Mouse (Mus musculus) forebrain, embryonic 11.5 days (tissue): ENCODE measurements around the gene Bach1. TPM values are rescaled to one million over a fixed set of nuclear protein-coding genes. Genes with fewer than 3 reads are reported as not detected.

Experiments
- ATAC-seq: fragments of 200-750 bp; cut with Nextera tagmentation; replicated peaks from 2 replicates; pipeline ENCODE4 v1.8.0; 2017; ENCODE audit warnings: moderate TSS enrichment; ENCODE audit not compliant: low FRiP score
- DNase-seq: peaks from one replicate; pipeline ENCODE4 v3.0.0-alpha.2; 2017; ENCODE audit warnings: low spot score
- H3K27ac ChIP-seq: fragments of 300-500 bp; sonication (generic); 2 replicates; pipeline ENCODE4 v1.5.1; 2014; ENCODE audit warnings: low read depth, low read length
- H3K27me3 ChIP-seq: fragments of 300-500 bp; sonication (generic); 2 replicates; pipeline ENCODE4 v1.6.1; 2014; ENCODE audit warnings: mild to moderate bottlenecking, low read length, mixed read lengths; ENCODE audit not compliant: control insufficient read depth, insufficient read depth
- H3K36me3 ChIP-seq: fragments of 300-500 bp; sonication (generic); 2 replicates; pipeline ENCODE4 v1.6.1; 2014; ENCODE audit warnings: mild to moderate bottlenecking, low read length, moderate library complexity, mixed read lengths; ENCODE audit not compliant: control insufficient read depth, insufficient read depth
- H3K4me1 ChIP-seq: fragments of 300-500 bp; sonication (generic); replicated peaks from 2 replicates; pipeline ENCODE4 v1.6.1; 2014; ENCODE audit warnings: low read length, mixed read lengths; ENCODE audit not compliant: control insufficient read depth, insufficient read depth
- H3K4me2 ChIP-seq: fragments of 300-500 bp; sonication (generic); 2 replicates; pipeline ENCODE4 v1.6.1; 2014; ENCODE audit warnings: low read depth, mild to moderate bottlenecking, low read length, moderate library complexity, mixed read lengths; ENCODE audit not compliant: severe bottlenecking
- H3K4me3 ChIP-seq: fragments of 300-500 bp; sonication (generic); 2 replicates; pipeline ENCODE4 v1.5.1; 2014; ENCODE audit warnings: low read depth, low read length
- H3K9ac ChIP-seq: fragments of 300-500 bp; sonication (generic); 2 replicates; pipeline ENCODE4 v1.6.1; 2014; ENCODE audit warnings: low read length
- H3K9me3 ChIP-seq: fragments of 300-500 bp; sonication (generic); 2 replicates; pipeline ENCODE4 v1.6.1; 2016; ENCODE audit warnings: low read length, mixed read lengths; ENCODE audit not compliant: control insufficient read depth
- WGBS: fragments of 180-500 bp; shearing (Covaris S2); extraction: QIAGEN DNeasy Blood & Tissue Kit; methylation state at CpG from one replicate; pipeline ENCODE4 v1.1.7; 2014; 5-methylcytosine and 5-hydroxymethylcytosine counted together
- polyA plus RNA-seq: library from polyadenylated mRNA; unstranded; fragments of >200 nt; fragmentation: Nextera tagmentation; extraction: Ambion mirVana; gene quantifications from 2 replicates; pipeline ENCODE4 v1.2.1, GENCODE M21; 2014

Gene Bach1
- polyA plus RNA-seq, 1 experiment from 2014 or later = 18.9 TPM

DNA sequence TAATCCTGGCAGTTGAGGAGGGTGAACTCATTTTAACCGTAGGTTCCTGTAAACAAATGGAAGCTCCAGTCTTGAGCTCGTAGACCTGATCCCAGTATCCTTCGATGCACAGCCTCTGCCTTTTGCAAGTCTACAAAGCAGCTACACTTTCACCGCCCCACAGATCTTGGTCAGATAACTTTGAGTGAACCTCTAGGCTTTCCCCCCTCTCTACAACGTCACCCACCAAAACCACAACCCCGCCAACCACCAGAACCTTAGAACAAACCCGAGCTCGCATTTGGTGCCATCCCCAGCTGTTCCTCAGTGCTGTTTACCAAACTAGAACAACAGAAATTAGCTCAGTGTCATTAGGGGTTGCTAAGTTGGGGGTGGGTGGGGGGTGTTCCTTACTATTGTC, 37.1 kb upstream of the Bach1 start:
- 91% methylated on average over 8 of the region's 8 CpGs for WGBS
- H3K4me3 ChIP-seq = no peak overlapping the region
- DNase-seq (no peak), ATAC-seq (no peak)
- no peaks in the 10 kb centered on the region for H3K36me3 ChIP-seq
- H3K27ac ChIP-seq = no peak overlapping the region
- H3K9me3 ChIP-seq = no peaks in the 10 kb centered on the region
- no peaks in the 10 kb centered on the region for H3K27me3 ChIP-seq
- H3K4me1 ChIP-seq = no peaks in the 10 kb centered on the region
- H3K4me2 ChIP-seq = no peak overlapping the region
- no peak overlapping the region for H3K9ac ChIP-seq

DNA sequence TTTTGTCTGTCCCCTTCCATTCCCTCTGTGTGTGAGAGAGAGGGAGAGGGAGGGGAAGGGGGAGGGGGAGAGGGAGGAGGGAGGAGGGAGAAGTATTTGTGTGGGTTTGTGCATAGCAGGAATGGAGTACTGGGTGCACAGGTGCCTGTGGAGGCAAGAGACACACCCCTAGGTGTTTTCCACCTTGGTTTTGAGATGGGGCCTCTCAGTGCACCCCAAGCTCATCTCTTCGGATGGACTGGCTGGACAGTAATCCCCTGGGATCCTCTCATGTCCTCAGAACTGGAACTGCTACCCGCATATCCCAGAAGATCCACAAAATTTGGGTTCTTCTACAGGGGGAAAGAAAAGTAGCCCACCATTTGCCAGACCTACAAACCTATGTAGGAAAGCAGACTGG, 36.2 kb upstream of the Bach1 start:
- DNase-seq = no peak
- no peak overlapping the region for H3K4me3 ChIP-seq
- H3K27ac ChIP-seq = no peak overlapping the region
- WGBS = 87% methylated on average over 2 of the region's 2 CpGs
- H3K4me1 ChIP-seq = no peaks in the 10 kb centered on the region
- no peaks in the 10 kb centered on the region for H3K36me3 ChIP-seq
- no peaks in the 10 kb centered on the region for H3K27me3 ChIP-seq
- H3K9me3 ChIP-seq = no peaks in the 10 kb centered on the region
- ATAC-seq = no peak
- no peak overlapping the region for H3K4me2 ChIP-seq
- no peak overlapping the region for H3K9ac ChIP-seq

DNA sequence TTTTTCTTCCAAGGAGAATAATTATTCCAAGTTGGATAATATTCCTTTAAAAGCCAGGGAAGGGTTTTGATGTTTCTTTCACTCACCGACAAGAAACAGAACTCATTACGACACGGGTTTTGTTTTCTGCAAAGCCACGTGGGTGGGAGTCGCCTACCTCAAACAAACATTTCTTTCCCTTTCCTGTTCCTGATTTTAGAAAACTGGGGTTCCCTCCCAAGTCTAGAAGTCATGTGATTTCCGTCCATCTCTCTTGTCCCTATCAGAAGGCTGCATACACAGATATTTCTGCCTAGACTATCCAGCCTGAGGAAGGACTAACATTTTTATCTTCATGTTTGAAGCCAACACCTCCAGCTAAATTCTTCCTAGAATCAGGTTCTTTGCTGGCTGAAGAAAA, 34.9 kb upstream of the Bach1 start:
- Histone ChIP-seq H3K9me3 (no peaks in the 10 kb centered on the region), H3K4me3 (no peak overlapping the region), H3K9ac (no peak overlapping the region), H3K4me2 (no peak overlapping the region), H3K27ac (no peak overlapping the region), H3K36me3 (no peaks in the 10 kb centered on the region), H3K27me3 (no peaks in the 10 kb centered on the region), H3K4me1 (no peaks in the 10 kb centered on the region)
- DNase-seq (no peak), ATAC-seq (no peak)
- 80% methylated on average over 6 of the region's 6 CpGs for WGBS

DNA sequence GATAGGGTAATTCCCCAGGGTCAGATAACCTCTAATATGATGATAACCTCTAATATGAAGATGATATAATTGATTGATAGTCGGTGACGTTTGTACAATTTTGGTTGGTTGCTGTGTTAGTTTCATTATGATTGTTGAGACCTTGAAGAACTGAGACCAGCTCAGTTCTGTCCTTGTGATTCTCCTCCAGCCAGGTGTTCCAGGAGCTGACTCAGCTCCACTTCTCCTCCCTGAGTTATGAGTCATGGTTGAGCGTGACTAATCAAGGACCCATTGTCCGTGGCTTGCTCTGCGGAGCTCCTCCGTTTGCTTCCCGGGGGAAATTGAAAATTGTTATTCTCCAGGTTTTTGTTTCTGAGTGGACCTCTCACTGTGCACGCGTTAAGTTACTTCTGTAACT, 33.5 kb upstream of the Bach1 start:
- Histone ChIP-seq H3K4me3 (no peak overlapping the region), H3K4me2 (no peak overlapping the region), H3K27me3 (no peaks in the 10 kb centered on the region), H3K36me3 (no peaks in the 10 kb centered on the region), H3K27ac (no peak overlapping the region), H3K4me1 (no peaks in the 10 kb centered on the region), H3K9me3 (no peaks in the 10 kb centered on the region), H3K9ac (no peak overlapping the region)
- no peak for ATAC-seq
- WGBS = 85% methylated on average over 9 of the region's 9 CpGs
- no peak for DNase-seq

DNA sequence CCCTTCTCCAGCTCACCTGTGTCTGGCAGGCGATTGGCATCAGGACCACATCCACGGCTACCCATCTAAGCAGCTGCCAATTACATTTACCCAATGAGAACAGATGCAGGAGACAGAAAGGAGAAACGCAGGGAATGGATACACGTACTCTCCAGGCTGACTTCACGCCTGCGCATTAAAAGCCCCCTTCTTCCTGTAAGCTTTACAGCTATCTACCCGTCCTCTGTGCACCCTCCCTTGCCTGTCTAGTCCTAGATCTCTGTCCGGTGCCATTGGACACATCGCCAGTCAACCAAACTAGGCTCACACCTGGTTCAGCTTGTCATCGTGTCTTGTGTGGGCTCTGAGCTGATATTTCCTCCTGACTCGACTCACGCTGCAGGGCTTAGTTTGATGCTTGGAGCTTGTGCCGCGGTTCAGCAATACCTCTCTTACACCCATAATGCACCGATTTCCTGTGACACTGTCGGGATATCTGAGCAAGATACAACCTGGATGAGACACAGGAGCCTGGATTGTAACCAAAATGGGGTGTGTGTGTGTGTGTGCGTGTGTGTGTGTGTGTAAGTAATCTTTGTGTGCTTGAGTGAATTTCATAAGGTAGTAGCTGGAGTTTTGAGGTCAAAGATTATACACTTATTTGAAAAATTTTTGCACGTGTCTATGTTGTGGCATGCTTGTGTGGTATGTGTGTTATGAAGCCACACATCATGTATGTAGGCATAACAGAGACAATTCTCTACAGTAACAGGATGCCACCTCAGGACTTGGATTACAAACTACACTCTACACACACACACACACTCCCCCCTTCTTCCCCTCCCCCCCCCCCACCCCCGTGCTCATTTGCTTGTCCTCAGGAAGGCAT, 32.8 kb upstream of the Bach1 start:
- WGBS = 88% methylated on average over 19 of the region's 19 CpGs

DNA sequence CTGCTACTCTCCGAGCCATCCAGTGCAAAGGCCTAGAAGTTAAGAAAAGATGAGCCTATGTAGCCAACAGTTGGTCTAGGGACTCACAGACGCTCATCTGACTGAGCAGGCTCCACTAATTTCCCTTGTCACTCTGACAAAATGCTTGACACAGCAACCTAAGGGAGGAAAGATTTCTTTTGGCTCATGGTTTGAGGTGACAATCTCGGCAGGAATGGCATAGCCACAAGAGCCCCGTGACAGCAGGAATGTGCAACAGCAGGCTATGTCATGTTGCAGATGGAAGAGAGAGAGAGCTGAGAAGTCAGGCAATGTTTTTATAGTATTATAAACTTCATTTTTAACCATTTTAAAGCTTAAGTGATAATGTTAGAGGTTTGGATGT, 32.1 kb upstream of the Bach1 start:
- no peak for DNase-seq
- H3K9ac ChIP-seq = no peak overlapping the region
- H3K9me3 ChIP-seq = no peaks in the 10 kb centered on the region
- 89% methylated on average over 4 of the region's 4 CpGs for WGBS
- no peaks in the 10 kb centered on the region for H3K27me3 ChIP-seq
- H3K27ac ChIP-seq = no peak overlapping the region
- H3K4me2 ChIP-seq = no peak overlapping the region
- H3K36me3 ChIP-seq = no peaks in the 10 kb centered on the region
- H3K4me3 ChIP-seq = no peak overlapping the region
- no peak for ATAC-seq
- H3K4me1 ChIP-seq = no peaks in the 10 kb centered on the region

More for the DNA sequence above, 32.8 kb upstream of the Bach1 start:
- no peak overlapping the region for H3K4me3 ChIP-seq
- DNase-seq = no peak
- no peak overlapping the region for H3K9ac ChIP-seq
- H3K27me3 ChIP-seq = no peaks in the 10 kb centered on the region
- no peak overlapping the region for H3K27ac ChIP-seq
- no peaks in the 10 kb centered on the region for H3K9me3 ChIP-seq
- no peaks in the 10 kb centered on the region for H3K36me3 ChIP-seq
- H3K4me1 ChIP-seq = no peaks in the 10 kb centered on the region
- ATAC-seq = no peak
- H3K4me2 ChIP-seq = no peak overlapping the region

DNA sequence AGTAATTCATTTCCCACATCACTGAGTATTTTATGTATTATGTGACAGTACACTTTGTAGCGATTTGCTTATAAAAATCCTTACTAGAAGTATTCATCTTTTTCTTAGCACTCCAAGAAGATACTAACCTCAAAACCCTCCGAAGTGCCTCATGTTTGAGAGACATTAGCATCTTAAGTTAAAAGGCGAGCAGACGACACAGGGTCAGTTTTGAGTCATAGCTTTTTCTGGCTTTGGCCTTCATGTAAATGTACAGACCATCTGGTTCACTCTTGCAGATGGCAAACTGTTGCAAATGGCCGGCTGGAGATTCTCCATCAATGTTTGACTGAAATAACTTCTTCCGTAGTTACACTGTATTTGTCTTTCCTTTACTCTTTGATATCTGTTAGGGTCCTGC, 30.7 kb upstream of the Bach1 start:
- no peak overlapping the region for H3K4me3 ChIP-seq
- no peaks in the 10 kb centered on the region for H3K9me3 ChIP-seq
- no peak overlapping the region for H3K4me2 ChIP-seq
- H3K4me1 ChIP-seq = no peaks in the 10 kb centered on the region
- no peaks in the 10 kb centered on the region for H3K36me3 ChIP-seq
- 91% methylated on average over 6 of the region's 6 CpGs for WGBS
- no peak overlapping the region for H3K9ac ChIP-seq
- no peak for ATAC-seq
- no peak overlapping the region for H3K27ac ChIP-seq
- DNase-seq = no peak
- no peaks in the 10 kb centered on the region for H3K27me3 ChIP-seq

DNA sequence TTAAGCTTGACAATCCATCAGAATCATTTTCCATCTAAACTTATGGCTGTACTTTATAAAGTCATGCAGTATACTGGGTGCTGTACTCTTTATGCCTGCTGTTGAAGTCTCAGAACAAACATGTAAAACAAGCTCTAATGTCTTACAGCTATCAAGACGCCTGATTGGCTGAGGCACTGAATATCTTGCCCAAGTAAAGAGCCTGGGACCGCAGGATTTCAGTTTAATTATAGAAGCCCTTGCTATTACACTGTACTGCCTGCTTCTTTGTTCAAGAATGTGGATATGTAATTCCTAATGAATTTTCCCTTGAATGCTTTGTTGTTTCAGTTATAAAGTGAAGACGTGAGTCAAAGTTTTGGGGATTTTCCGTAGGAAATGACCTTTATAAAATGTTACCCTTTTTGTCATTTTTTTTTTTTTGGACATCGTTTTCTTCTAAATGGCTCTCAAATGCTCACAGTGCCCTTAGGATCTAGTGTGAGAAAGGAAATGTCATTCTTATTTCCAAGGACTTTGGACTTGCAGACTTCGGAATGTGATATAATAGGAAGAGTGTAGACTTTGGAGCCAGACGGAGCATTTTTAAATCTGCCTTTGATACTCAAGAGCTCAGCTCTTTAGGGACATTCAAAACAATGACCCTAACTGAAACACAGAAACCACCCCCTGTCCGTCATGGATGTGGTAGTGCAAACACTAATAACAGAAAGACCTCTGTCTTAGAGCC, 28.5 kb upstream of the Bach1 start:
- Histone ChIP-seq H3K4me1 (no peaks in the 10 kb centered on the region), H3K4me3 (no peak overlapping the region), H3K27ac (no peak overlapping the region), H3K9me3 (no peaks in the 10 kb centered on the region), H3K9ac (no peak overlapping the region), H3K27me3 (no peaks in the 10 kb centered on the region), H3K36me3 (no peaks in the 10 kb centered on the region), H3K4me2 (no peak overlapping the region)
- 81% methylated on average over 8 of the region's 8 CpGs for WGBS
- ATAC-seq (no peak), DNase-seq (no peak)

DNA sequence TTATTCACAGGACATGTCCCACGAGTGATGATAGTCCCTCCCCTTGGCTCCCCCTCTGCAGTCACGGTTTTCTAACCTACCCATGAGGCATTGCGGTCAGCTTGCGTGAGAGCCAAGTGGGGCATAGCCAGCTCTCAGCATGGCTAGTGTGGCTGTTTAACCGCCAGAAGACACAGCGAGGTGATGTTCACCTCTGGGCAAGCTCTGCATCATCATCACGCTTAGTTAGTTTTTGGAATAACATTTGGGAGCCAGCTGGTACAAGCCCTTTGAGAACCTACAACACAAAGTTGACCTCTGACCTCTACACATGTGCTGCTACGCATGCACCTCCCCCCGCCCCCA, 28.0 kb upstream of the Bach1 start:
- H3K4me3 ChIP-seq = no peak overlapping the region
- ATAC-seq (no peak), DNase-seq (no peak)
- H3K36me3 ChIP-seq = no peaks in the 10 kb centered on the region
- H3K4me2 ChIP-seq = no peak overlapping the region
- H3K27ac ChIP-seq = no peak overlapping the region
- no peaks in the 10 kb centered on the region for H3K9me3 ChIP-seq
- no peaks in the 10 kb centered on the region for H3K27me3 ChIP-seq
- H3K4me1 ChIP-seq = no peaks in the 10 kb centered on the region
- no peak overlapping the region for H3K9ac ChIP-seq
- 87% methylated on average over 9 of the region's 9 CpGs for WGBS
